Mouse (Mus musculus) forebrain, embryonic 13.5 days (tissue): ENCODE data around the gene Epha1. TPM values are rescaled to one million over a fixed set of nuclear protein-coding genes. Genes with fewer than 3 reads are reported as not detected.

Source experiments
- ATAC-seq: fragments of 200-750 bp; cut with Nextera tagmentation; 2 replicates; pipeline ENCODE4 v1.8.0; 2017
- H3K27ac ChIP-seq: fragments of 300-500 bp; sonication (generic); 2 replicates; pipeline ENCODE4 v1.5.1; 2015; ENCODE audit warnings: inconsistent platforms, mild to moderate bottlenecking, moderate library complexity
- H3K27me3 ChIP-seq: fragments of 300-500 bp; sonication (generic); 2 replicates; pipeline ENCODE4 v1.6.1; 2015; ENCODE audit warnings: mild to moderate bottlenecking, inconsistent platforms
- H3K36me3 ChIP-seq: fragments of 300-500 bp; sonication (generic); 2 replicates; pipeline ENCODE4 v1.6.1; 2015; ENCODE audit warnings: mild to moderate bottlenecking, inconsistent platforms; ENCODE audit not compliant: poor library complexity, severe bottlenecking
- H3K4me1 ChIP-seq: fragments of 300-500 bp; sonication (generic); 2 replicates; pipeline ENCODE4 v1.6.1; 2015; ENCODE audit warnings: inconsistent platforms
- H3K4me2 ChIP-seq: fragments of 300-500 bp; sonication (generic); 2 replicates; pipeline ENCODE4 v1.6.1; 2015; ENCODE audit warnings: inconsistent platforms, mild to moderate bottlenecking, moderate library complexity
- H3K4me3 ChIP-seq: fragments of 300-500 bp; sonication (generic); 2 replicates; pipeline ENCODE4 v1.5.1; 2015; ENCODE audit warnings: mild to moderate bottlenecking, inconsistent platforms
- H3K9ac ChIP-seq: fragments of 300-500 bp; sonication (generic); 2 replicates; pipeline ENCODE4 v1.6.1; 2015; ENCODE audit warnings: mild to moderate bottlenecking, inconsistent platforms
- H3K9me3 ChIP-seq: fragments of 300-500 bp; sonication (generic); replicated peaks from 2 replicates; pipeline ENCODE4 v1.6.1; 2016; ENCODE audit warnings: inconsistent platforms
- WGBS: fragments of 180-500 bp; shearing (Covaris S2); methylation state at CpG from one replicate; pipeline ENCODE4 v1.1.7; 2015; 5-methylcytosine and 5-hydroxymethylcytosine counted together
- polyA plus RNA-seq: library from polyadenylated mRNA; unstranded; fragments of >200 nt; fragmentation: Nextera tagmentation; extraction: Ambion mirVana; gene quantifications from 2 replicates; pipeline ENCODE4 v1.2.1, GENCODE M21; 2015

The Epha1 gene
- polyA plus RNA-seq, 1 experiment from 2014 or later, result 0.28 TPM

GRCm38 (mm10) chr6:42328757-42329156 is 44.3 kb downstream of the Epha1 start:
- H3K4me3 ChIP-seq, result no peak overlapping the region
- ATAC-seq, result no peak
- no peak overlapping the region for H3K4me2 ChIP-seq
- H3K4me1 ChIP-seq, result no peaks in the 10 kb centered on the region
- no peaks in the 10 kb centered on the region for H3K36me3 ChIP-seq
- no peak overlapping the region for H3K9ac ChIP-seq
- H3K27me3 ChIP-seq, result no peaks in the 10 kb centered on the region
- no peaks in the 10 kb centered on the region for H3K9me3 ChIP-seq
- no peak overlapping the region for H3K27ac ChIP-seq
- 83% methylated on average over 3 of the region's 3 CpGs for WGBS

- Histone ChIP-seq H3K4me1 (peaks cover 12% of the 10 kb centered on the region; the same call in 1 of the 2 replicates), H3K4me2 (no peak overlapping the region), H3K27me3 (no peaks in the 10 kb centered on the region), H3K4me3 (no peak overlapping the region), H3K9me3 (no peaks in the 10 kb centered on the region), H3K9ac (no peak overlapping the region), H3K36me3 (no peaks in the 10 kb centered on the region; the same call in 1 of the 2 replicates), H3K27ac (no peak overlapping the region)
- no peak for ATAC-seq
- WGBS, result 96% methylated on average over 3 of the region's 3 CpGs
These were observed 46.6 kb downstream of the Epha1 start for GRCm38 (mm10) chr6:42326509-42326908.

GRCm38 (mm10) chr6:42325268-42325609 is 47.8 kb downstream of the Epha1 start:
- Histone ChIP-seq H3K9me3 (no peaks in the 10 kb centered on the region), H3K4me1 (peaks cover 12% of the 10 kb centered on the region; the same call in 1 of the 2 replicates), H3K27me3 (no peaks in the 10 kb centered on the region), H3K4me2 (peak overlapping the region; percentile 89), H3K9ac (peak overlapping the region; percentile 85), H3K36me3 (peaks cover 6% of the 10 kb centered on the region; the same call in 1 of the 2 replicates), H3K4me3 (peak overlapping the region; percentile 73), H3K27ac (peak overlapping the region; percentile 87)
- 2% methylated on average over 7 of the region's 7 CpGs for WGBS
- 0 out of 2 replicates have a peak, but pooled peaks have one; percentile 4 for ATAC-seq

- H3K9ac ChIP-seq, result peak within 1 kb of the TSS; percentile 85
- H3K36me3 ChIP-seq, result peaks cover 6% of the 10 kb centered on the region; the same call in 1 of the 2 replicates
- peak within 1 kb of the TSS; percentile 73 for H3K4me3 ChIP-seq
- under 1% methylated on average over 24 of the region's 68 CpGs for WGBS
- H3K9me3 ChIP-seq, result no peaks in the 10 kb centered on the region
- no peaks in the 10 kb centered on the region for H3K27me3 ChIP-seq
- H3K4me1 ChIP-seq, result peaks cover 12% of the 10 kb centered on the region; the same call in 1 of the 2 replicates
- peak within 1 kb of the TSS; percentile 87 for H3K27ac ChIP-seq
- peak within 1 kb of the TSS; percentile 89 for H3K4me2 ChIP-seq
- ATAC-seq, result peak; percentile 88
These were observed 48.4 kb downstream of the Epha1 start, which contains the start of gene Fam131b for GRCm38 (mm10) chr6:42324482-42325267. Fam131b (minus strand) TSS chr6:42324643.

- peak overlapping the region; percentile 85 for H3K9ac ChIP-seq
- no peaks in the 10 kb centered on the region for H3K27me3 ChIP-seq
- peak overlapping the region; percentile 73 for H3K4me3 ChIP-seq
- H3K4me2 ChIP-seq, result peak overlapping the region; percentile 89
- H3K27ac ChIP-seq, result peak overlapping the region; percentile 87
- peaks cover 12% of the 10 kb centered on the region; the same call in 1 of the 2 replicates for H3K4me1 ChIP-seq
- peak; percentile 71 for ATAC-seq
- peaks cover 6% of the 10 kb centered on the region; the same call in 1 of the 2 replicates for H3K36me3 ChIP-seq
- 0% methylated on average over 14 of the region's 32 CpGs for WGBS
- no peaks in the 10 kb centered on the region for H3K9me3 ChIP-seq
These were observed 49.0 kb downstream of the Epha1 start for GRCm38 (mm10) chr6:42324067-42324481.

GRCm38 (mm10) chr6:42323371-42324066 is 49.5 kb downstream of the Epha1 start:
- under 1% methylated on average over 28 of the region's 28 CpGs for WGBS
- no peaks in the 10 kb centered on the region for H3K9me3 ChIP-seq
- no peaks in the 10 kb centered on the region for H3K27me3 ChIP-seq
- H3K4me2 ChIP-seq, result peak overlapping the region; percentile 89
- peak overlapping the region; percentile 87 for H3K27ac ChIP-seq
- peak overlapping the region; percentile 85 for H3K9ac ChIP-seq
- peak; percentile 36 for ATAC-seq
- peaks cover 12% of the 10 kb centered on the region; the same call in 1 of the 2 replicates for H3K4me1 ChIP-seq
- H3K4me3 ChIP-seq, result peak overlapping the region; percentile 73
- H3K36me3 ChIP-seq, result peaks cover 12% of the 10 kb centered on the region

- no peak overlapping the region for H3K9ac ChIP-seq
- no peaks in the 10 kb centered on the region for H3K27me3 ChIP-seq
- peaks cover 57% of the 10 kb centered on the region for H3K36me3 ChIP-seq
- no peak for ATAC-seq
- no peak overlapping the region for H3K4me2 ChIP-seq
- peaks cover 13% of the 10 kb centered on the region; the same call in 1 of the 2 replicates for H3K4me1 ChIP-seq
- no peak overlapping the region for H3K27ac ChIP-seq
- 93% methylated on average over 4 of the region's 4 CpGs for WGBS
- no peaks in the 10 kb centered on the region for H3K9me3 ChIP-seq
- H3K4me3 ChIP-seq, result no peak overlapping the region
These were observed 54.8 kb downstream of the Epha1 start for GRCm38 (mm10) chr6:42318293-42318692.

- Histone ChIP-seq H3K4me3 (no peak overlapping the region), H3K27me3 (no peaks in the 10 kb centered on the region), H3K9ac (no peak overlapping the region), H3K9me3 (no peaks in the 10 kb centered on the region), H3K36me3 (peaks cover 84% of the 10 kb centered on the region), H3K4me2 (no peak overlapping the region), H3K4me1 (no peaks in the 10 kb centered on the region), H3K27ac (no peak overlapping the region)
- WGBS, result 94% methylated on average over 2 of the region's 2 CpGs
- no peak for ATAC-seq
These were observed 62.5 kb downstream of the Epha1 start for GRCm38 (mm10) chr6:42310427-42311053.

- no peaks in the 10 kb centered on the region for H3K4me1 ChIP-seq
- no peaks in the 10 kb centered on the region for H3K27me3 ChIP-seq
- 50% methylated on average over 8 of the region's 8 CpGs for WGBS
- H3K27ac ChIP-seq, result no peak overlapping the region
- no peak overlapping the region for H3K4me3 ChIP-seq
- no peak for ATAC-seq
- peaks cover 89% of the 10 kb centered on the region for H3K36me3 ChIP-seq
- no peak overlapping the region for H3K9ac ChIP-seq
- H3K9me3 ChIP-seq, result no peaks in the 10 kb centered on the region
- no peak overlapping the region for H3K4me2 ChIP-seq
These were observed 63.2 kb downstream of the Epha1 start for GRCm38 (mm10) chr6:42309816-42310378.
